Mouse (Mus musculus) fat pad, adult 2 months (tissue): ENCODE measurements around the gene Sema3f.

Source experiments
- DNase-seq: peaks from one replicate; pipeline ENCODE4 v3.0.0-alpha.2; 2011; ENCODE audit warnings: low read depth, low spot score; ENCODE audit errors: extremely low read depth

Sema3f gene

GRCm38 (mm10) chr9:107665308-107665707 lies 45.0 kb downstream of the Sema3f start:
- no peak for DNase-seq

- DNase-seq = no peak
Measured at GRCm38 (mm10) chr9:107663525-107663924, 46.8 kb downstream of the Sema3f start.

- no peak for DNase-seq
Measured at GRCm38 (mm10) chr9:107662342-107662741, 47.9 kb downstream of the Sema3f start.

GRCm38 (mm10) chr9:107660777-107661176 lies 49.5 kb downstream of the Sema3f start:
- no peak for DNase-seq

- no peak for DNase-seq
Measured at GRCm38 (mm10) chr9:107659961-107660360, 50.3 kb downstream of the Sema3f start.

- no peak for DNase-seq
Measured at GRCm38 (mm10) chr9:107659551-107659950, 50.7 kb downstream of the Sema3f start.

GRCm38 (mm10) chr9:107658096-107658495 lies 52.2 kb downstream of the Sema3f start:
- DNase-seq = no peak

GRCm38 (mm10) chr9:107657144-107657543 lies 53.1 kb downstream of the Sema3f start:
- DNase-seq = no peak

- no peak for DNase-seq
Measured at GRCm38 (mm10) chr9:107654585-107654984, 55.7 kb downstream of the Sema3f start.

- no peak for DNase-seq
Measured at GRCm38 (mm10) chr9:107653474-107653873, 56.8 kb downstream of the Sema3f start.

- no peak for DNase-seq
Measured at GRCm38 (mm10) chr9:107650708-107651481, 59.4 kb downstream of the Sema3f start.

- DNase-seq = no peak
Measured at GRCm38 (mm10) chr9:107650225-107650624, 60.0 kb downstream of the Sema3f start.

- no peak for DNase-seq
Measured at GRCm38 (mm10) chr9:107648767-107649166, 61.5 kb downstream of the Sema3f start.

GRCm38 (mm10) chr9:107646975-107647374 lies 63.3 kb downstream of the Sema3f start:
- no peak for DNase-seq

- no peak for DNase-seq
Measured at GRCm38 (mm10) chr9:107645577-107645976, 64.7 kb downstream of the Sema3f start.

- no peak for DNase-seq
Measured at GRCm38 (mm10) chr9:107645153-107645510, 65.1 kb downstream of the Sema3f start.

GRCm38 (mm10) chr9:107644495-107645152 lies 65.7 kb downstream of the Sema3f start:
- no peak for DNase-seq

GRCm38 (mm10) chr9:107643544-107644214 lies 66.6 kb downstream of the Sema3f start:
- DNase-seq = no peak

GRCm38 (mm10) chr9:107641666-107642065 lies 68.6 kb downstream of the Sema3f start:
- no peak for DNase-seq

- DNase-seq = no peak
Measured at GRCm38 (mm10) chr9:107640257-107640772, 70.0 kb downstream of the Sema3f start.

- DNase-seq = no peak
Measured at GRCm38 (mm10) chr9:107637070-107637469, 73.2 kb downstream of the Sema3f start.
